Mouse (Mus musculus) MEL (cell line): ENCODE measurements at regions not wholly inside any gene's neighbourhood (a gene's known extent, or its start where the extent isn't known, plus 50 kb on each side); places are given as distances from the start of the nearest gene placed in this dataset.

Experiments used
- CHD2 ChIP-seq: IDR thresholded peaks from 2 replicates; pipeline ENCODE4 v1.6.1; 2011; ENCODE audit warnings: low read length, improper control_type of control experiment
- GATA1 ChIP-seq: IDR thresholded peaks from 2 replicates; pipeline ENCODE4 v1.6.1; 2011; ENCODE audit warnings: low read depth, low read length, improper control_type of control experiment
- JUND ChIP-seq: IDR thresholded peaks from 2 replicates; pipeline ENCODE4 v1.6.1; 2011; ENCODE audit warnings: low read depth, mild to moderate bottlenecking, improper control_type of control experiment, low read length
- POLR2A ChIP-seq, 2 experiments: IDR thresholded peaks; 2 replicates each; pipeline ENCODE4 v1.6.1; 2011 to 2012; ENCODE audit warnings: low read length in 2 of 2, mild to moderate bottlenecking in 2 of 2, control low read depth in 1 of 2, improper control_type of control experiment in 1 of 2, low read depth in 1 of 2, moderate library complexity in 1 of 2; ENCODE audit not compliant: control insufficient read depth in 1 of 2, insufficient read depth in 1 of 2, poor library complexity in 1 of 2

GRCm38 (mm10) chr2:105594131-105594530 is 74.6 kb upstream of the Pax6 start:
- TF ChIP-seq JUND (no peak), GATA1 (no peak), POLR2A (IDR thresholded peaks at IDR 0.05; ENCODE audit: control insufficient read depth in 1 of 2, insufficient read depth in 1 of 2, low read depth in 1 of 2, low read length in 2 of 2, poor library complexity in 1 of 2) (no peak), CHD2 (no peak)
